12 mouse cellular contexts compared by ENCODE assay signal in the genomic region with DNA sequence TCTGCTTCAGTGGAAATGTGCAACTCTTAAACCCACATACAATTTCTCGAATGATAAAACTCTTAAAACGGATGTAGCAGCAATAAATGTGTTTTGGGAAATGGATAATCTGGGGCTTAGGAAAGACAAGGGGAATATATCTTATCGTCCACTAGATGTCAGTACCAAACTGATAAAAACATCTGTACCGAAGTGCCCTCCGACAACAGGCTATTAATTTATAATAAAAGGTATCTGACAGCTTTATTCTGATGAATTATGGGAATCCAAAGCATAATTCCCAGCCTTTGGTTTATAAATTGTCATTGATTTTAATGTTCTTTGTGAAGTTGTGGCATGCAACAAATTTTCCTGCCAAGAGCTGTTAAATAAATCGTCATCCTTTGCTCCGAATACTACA.
A peak's percentile ranks its signal among the peaks of the same experiment; 100 is the strongest.
DNase-seq lines count a peak whose midpoint lies in the region; ATAC-seq and TF ChIP-seq lines count a peak whose summit lies in the region.
"Had no signal": no experiment of that assay in that cellular context is flagged by ENCODE, and none has a peak within 500 bp of the region (broad histone marks: within the 10 kb centered on the region; RNA-seq: fewer than 3 reads in every experiment).

No protein-coding gene starts in this region.

- DNase-seq in frontal cortex, postnatal 14 days (ENCODE audit: low spot score in 2 of 2): no peak
- peak; percentile 68 for DNase-seq in lung, postnatal 0 days (ENCODE audit: low spot score)
- no peak for DNase-seq in lung, postnatal 4 days
- peak; percentile 62 for DNase-seq in embryo, embryonic 10.5 days (ENCODE audit: low spot score)
- DNase-seq in retina, postnatal 1 day: peak; percentile 70
- no peak for DNase-seq in heart, postnatal 14 days
- DNase-seq in cerebellum, adult 11-12 months: no peak
- DNase-seq: heart, postnatal 10 days; layer of hippocampus, postnatal 36 days had no signal

- H3K27me3 ChIP-seq in lung, postnatal 0 days (replicated peaks; ENCODE audit: insufficient read depth, low read length): no peaks in the 10 kb centered on the region
- H3K27me3 ChIP-seq: lung, embryonic 15.5 days had no signal

- intact Hi-C loops in heart, postnatal 14 days (cut with DNase I): no loop called here

- peak; percentile 66 for TF ChIP-seq CTCF in lung, postnatal 0 days (IDR thresholded peaks at IDR 0.05)

- H3K27ac ChIP-seq in lung, postnatal 0 days (ENCODE audit: low read length): no peak overlapping the region
- H3K27ac ChIP-seq: lung, embryonic 15.5 days had no signal

- no peaks in the 10 kb centered on the region for H3K9me3 ChIP-seq in lung, postnatal 0 days (ENCODE audit: low read length)
- H3K9me3 ChIP-seq: lung, embryonic 15.5 days had no signal

- TF ChIP-seq EP300 in lung, postnatal 0 days (IDR thresholded peaks at IDR 0.05): no peak

- H3K4me1 ChIP-seq in lung, postnatal 0 days (ENCODE audit: insufficient read depth, low read depth, low read length): no peaks in the 10 kb centered on the region
- H3K4me1 ChIP-seq: lung, embryonic 15.5 days had no signal

- no peaks in the 10 kb centered on the region for H3K36me3 ChIP-seq in lung, postnatal 0 days (ENCODE audit: insufficient read depth, low read length)
- H3K36me3 ChIP-seq: G1E; lung, embryonic 15.5 days had no signal

- H3K9ac ChIP-seq in lung, postnatal 0 days (replicated peaks; ENCODE audit: low read depth): no peak overlapping the region
- H3K9ac ChIP-seq: lung, embryonic 15.5 days had no signal

- H3K4me3 ChIP-seq in lung, postnatal 0 days (ENCODE audit: low read depth, low read length): no peak overlapping the region
- H3K4me3 ChIP-seq: lung, embryonic 15.5 days had no signal

- 37% methylated on average over 7 of the region's 7 CpGs for WGBS in lung, postnatal 0 days

- ATAC-seq in frontal cortex, adult (ENCODE audit: low TSS enrichment): peak; percentile 78
- no peak for ATAC-seq in lung, postnatal 0 days

- H3K4me2 ChIP-seq in lung, postnatal 0 days (replicated peaks; ENCODE audit: low read depth, low read length): no peak overlapping the region
- H3K4me2 ChIP-seq: lung, embryonic 15.5 days had no signal

Comparison
In these comparisons a context has a peak if more than half of its experiments do, and no peak if none do; other contexts are left out.
1. DNase-seq: peak in lung, postnatal 0 days (single experiment), embryo, embryonic 10.5 days (single experiment) and retina, postnatal 1 day (single experiment); none in frontal cortex, postnatal 14 days (0 of 2), lung, postnatal 4 days (0 of 2), heart, postnatal 14 days (0 of 2) and cerebellum, adult 11-12 months (single experiment).